Mouse (Mus musculus) liver, adult 2 months (tissue): ENCODE measurements around the gene Rabep2. TPM values are rescaled to one million over a fixed set of nuclear protein-coding genes. Genes with fewer than 3 reads are reported as not detected.

ENCODE experiments used
- DNase-seq: peaks from one replicate; pipeline ENCODE4 v3.0.0-alpha.2; 2011; ENCODE audit warnings: low read depth, low spot score; ENCODE audit errors: extremely low read depth
- H3K27ac ChIP-seq: fragments of 200-500 bp; replicated peaks from 2 replicates; pipeline ENCODE4 v1.5.1; 2012; ENCODE audit warnings: low read depth, mild to moderate bottlenecking, control low read depth, inconsistent platforms, low read length; ENCODE audit not compliant: insufficient read depth
- H3K27me3 ChIP-seq: fragments of 200-500 bp; 2 replicates; pipeline ENCODE4 v1.6.1; 2012; ENCODE audit warnings: mild to moderate bottlenecking, moderate library complexity, low read length, inconsistent platforms; ENCODE audit not compliant: control insufficient read depth, insufficient read depth
- H3K36me3 ChIP-seq: fragments of 200-500 bp; 2 replicates; pipeline ENCODE4 v1.6.1; 2012; ENCODE audit warnings: low read length, inconsistent platforms; ENCODE audit not compliant: control insufficient read depth, insufficient read depth
- H3K4me1 ChIP-seq: fragments of 200-500 bp; 2 replicates; pipeline ENCODE4 v1.6.1; 2011; ENCODE audit warnings: low read length; ENCODE audit not compliant: control insufficient read depth, insufficient read depth
- H3K4me3 ChIP-seq: fragments of 200-500 bp; 2 replicates; pipeline ENCODE4 v1.5.1; 2011; ENCODE audit warnings: low read depth, mild to moderate bottlenecking, control low read depth, low read length, moderate library complexity; ENCODE audit not compliant: insufficient read depth
- H3K79me2 ChIP-seq: fragments of 200-500 bp; 2 replicates; pipeline ENCODE4 v1.6.1; 2012; ENCODE audit warnings: inconsistent platforms, mild to moderate bottlenecking, low read length, moderate library complexity; ENCODE audit not compliant: control insufficient read depth, insufficient read depth
- H3K9ac ChIP-seq: fragments of 200-500 bp; 2 replicates; pipeline ENCODE4 v1.6.1; 2012; ENCODE audit warnings: low read depth, mild to moderate bottlenecking, control low read depth, inconsistent platforms, low read length
- CTCF ChIP-seq: fragments of 200-500 bp; IDR thresholded peaks from 2 replicates; pipeline ENCODE4 v1.5.1; 2011; ENCODE audit warnings: low read depth, low read length, control low read depth
- POLR2A ChIP-seq: fragments of 200-500 bp; IDR thresholded peaks from 2 replicates; pipeline ENCODE4 v1.6.1; 2011; ENCODE audit warnings: low read length, control low read depth; ENCODE audit not compliant: insufficient read depth; ENCODE audit errors: extremely low read depth
- WGBS: fragments of 180-500 bp; shearing (Covaris S2); methylation state at CpG from one replicate; pipeline ENCODE4 v1.1.7; 2018; 5-methylcytosine and 5-hydroxymethylcytosine counted together
- polyA plus RNA-seq: library from polyadenylated mRNA; depleted of rRNA; stranded (reverse); fragments of >200 nt; gene quantifications from 2 replicates; pipeline ENCODE4 v1.2.3, GENCODE M21; 2012
- total RNA-seq: library from RNA; depleted of rRNA; stranded (reverse); fragments of >200 nt; gene quantifications from 2 replicates; pipeline ENCODE4 v1.2.3, GENCODE M21; 2014

The Rabep2 gene
- total and polyA plus RNA-seq, 2 experiments: 6.5 to 15.1 TPM

GRCm38 (mm10) chr7:126471853-126472252, 43.3 kb downstream of the Rabep2 start:
- no peak for TF ChIP-seq CTCF
- TF ChIP-seq POLR2A: no peak
- H3K79me2 ChIP-seq: peaks cover 2% of the 10 kb centered on the region; the same call in 1 of the 2 replicates
- no peaks in the 10 kb centered on the region for H3K27me3 ChIP-seq
- H3K4me1 ChIP-seq: peaks cover 4% of the 10 kb centered on the region; the same call in 1 of the 2 replicates
- DNase-seq: no peak
- no peak overlapping the region for H3K4me3 ChIP-seq
- no peak overlapping the region for H3K9ac ChIP-seq
- H3K27ac ChIP-seq: no peak overlapping the region
- WGBS: 87% methylated on average over 4 of the region's 4 CpGs
- H3K36me3 ChIP-seq: peaks cover 6% of the 10 kb centered on the region; the same call in 1 of the 2 replicates

DNA sequence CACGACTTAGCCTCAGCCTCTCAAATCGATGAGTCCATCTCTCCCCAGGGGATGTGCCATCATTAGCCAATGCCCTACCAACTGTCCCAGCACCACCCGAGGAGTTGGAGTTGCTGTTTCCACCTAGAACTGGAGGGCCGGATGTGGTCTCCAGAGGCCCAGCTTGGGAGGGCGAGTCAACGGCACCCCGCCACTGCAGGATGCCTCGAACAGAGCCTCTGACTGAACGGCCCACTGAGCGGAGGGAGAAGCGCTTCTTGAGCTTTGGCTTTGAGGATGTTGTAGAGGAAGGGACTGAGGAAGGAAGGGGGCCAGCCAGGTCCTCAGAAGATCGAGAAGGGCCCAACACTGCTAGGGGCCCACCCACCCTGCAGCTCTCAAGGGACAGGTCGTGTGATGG, 43.7 kb downstream of the Rabep2 start:
- Histone ChIP-seq H3K79me2 (peaks cover 2% of the 10 kb centered on the region; the same call in 1 of the 2 replicates), H3K27me3 (no peaks in the 10 kb centered on the region), H3K4me3 (no peak overlapping the region), H3K4me1 (peaks cover 4% of the 10 kb centered on the region; the same call in 1 of the 2 replicates), H3K27ac (no peak overlapping the region), H3K9ac (no peak overlapping the region), H3K36me3 (peaks cover 6% of the 10 kb centered on the region; the same call in 1 of the 2 replicates)
- TF ChIP-seq CTCF (no peak), POLR2A (no peak)
- WGBS: 87% methylated on average over 13 of the region's 13 CpGs
- no peak for DNase-seq

DNA sequence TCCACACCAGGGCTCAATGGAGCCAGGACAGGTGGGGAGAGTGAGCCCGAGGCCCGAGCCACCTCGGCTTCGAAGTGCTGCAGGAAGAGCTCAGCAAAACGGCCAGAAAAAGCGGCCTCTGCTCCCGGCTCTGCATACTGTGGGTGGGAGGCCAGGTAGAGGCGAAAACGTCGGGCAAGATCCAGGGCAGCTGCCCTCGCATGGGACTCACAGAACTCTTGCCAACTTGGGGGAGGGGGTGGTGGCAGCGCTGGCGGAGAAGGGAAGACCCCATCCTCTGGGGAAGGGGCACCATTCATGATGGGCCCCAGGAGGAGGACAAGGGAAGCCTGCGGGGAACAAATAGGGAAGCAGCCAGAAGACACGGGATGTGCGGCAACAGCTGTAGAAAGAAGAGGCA, 44.2 kb downstream of the Rabep2 start:
- Histone ChIP-seq H3K9ac (no peak overlapping the region), H3K27me3 (no peaks in the 10 kb centered on the region), H3K36me3 (peaks cover 6% of the 10 kb centered on the region; the same call in 1 of the 2 replicates), H3K4me1 (peaks cover 4% of the 10 kb centered on the region; the same call in 1 of the 2 replicates), H3K4me3 (no peak overlapping the region), H3K27ac (no peak overlapping the region), H3K79me2 (peaks cover 2% of the 10 kb centered on the region; the same call in 1 of the 2 replicates)
- DNase-seq: no peak
- WGBS: 91% methylated on average over 16 of the region's 16 CpGs
- TF ChIP-seq CTCF: no peak
- TF ChIP-seq POLR2A: no peak

DNA sequence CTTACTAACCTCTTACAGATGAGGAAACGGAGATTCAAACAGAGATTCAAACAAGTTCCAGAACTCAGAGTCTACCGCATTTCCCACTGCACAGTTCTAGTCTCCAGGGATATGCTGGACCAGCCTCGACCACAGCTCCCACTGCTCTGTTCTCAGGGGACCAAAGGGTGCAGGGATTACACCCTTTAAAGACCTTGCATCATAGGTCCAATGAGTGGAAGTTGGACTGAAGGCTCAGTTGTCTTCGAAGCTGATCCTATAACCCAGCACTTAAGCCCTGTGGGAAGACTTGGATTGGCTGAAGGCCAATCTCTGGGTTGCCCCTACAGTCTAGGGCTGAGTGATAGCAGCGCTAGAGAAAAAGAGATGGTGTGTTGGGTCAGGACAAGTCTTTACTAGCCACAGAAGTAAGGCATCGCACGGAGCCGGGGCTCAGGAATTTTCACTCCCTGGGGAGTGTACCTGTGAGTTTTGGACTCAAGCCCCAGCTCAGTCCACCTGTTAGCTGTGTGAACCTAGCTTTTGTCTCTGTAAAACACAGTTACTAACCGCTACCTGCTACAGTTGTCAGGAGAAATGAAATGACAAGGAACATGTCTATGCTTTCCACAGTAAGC, 45.0 kb downstream of the Rabep2 start:
- Histone ChIP-seq H3K36me3 (peaks cover 6% of the 10 kb centered on the region; the same call in 1 of the 2 replicates), H3K27ac (no peak overlapping the region), H3K79me2 (peaks cover 2% of the 10 kb centered on the region; the same call in 1 of the 2 replicates), H3K27me3 (no peaks in the 10 kb centered on the region), H3K9ac (no peak overlapping the region), H3K4me3 (no peak overlapping the region), H3K4me1 (peaks cover 4% of the 10 kb centered on the region; the same call in 1 of the 2 replicates)
- WGBS: 67% methylated on average over 9 of the region's 9 CpGs
- TF ChIP-seq POLR2A (no peak), CTCF (no peak)
- DNase-seq: no peak

DNA sequence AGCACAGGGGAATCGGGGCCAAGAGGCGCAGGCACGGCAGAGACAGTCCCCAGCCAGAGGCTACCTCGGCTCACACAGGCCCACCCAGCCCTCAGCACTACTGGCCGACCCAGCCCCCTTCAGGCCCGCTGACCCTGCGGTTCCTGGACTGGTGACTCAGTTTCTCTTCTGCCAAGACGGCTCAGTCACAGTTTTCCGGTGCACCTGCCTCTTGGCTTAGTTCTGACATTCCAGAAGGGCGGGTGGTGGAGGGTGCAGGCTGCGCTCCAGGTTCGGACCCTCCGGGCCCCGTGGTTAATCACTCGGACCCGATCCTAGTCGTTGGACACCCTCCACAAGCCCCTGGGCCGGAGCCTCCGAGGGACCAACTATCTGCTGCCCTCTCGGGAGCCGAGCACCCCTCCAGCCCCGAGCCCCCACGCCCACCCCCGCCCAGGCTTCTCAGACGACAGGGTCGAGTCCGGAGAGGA, 46.0 kb downstream of the Rabep2 start:
- DNase-seq: no peak
- under 1% methylated on average over 27 of the region's 27 CpGs for WGBS
- H3K4me3 ChIP-seq: peak overlapping the region; percentile 59
- TF ChIP-seq CTCF (no peak), POLR2A (no peak)
- peaks cover 4% of the 10 kb centered on the region; the same call in 1 of the 2 replicates for H3K4me1 ChIP-seq
- 0 out of 2 replicates have a peak, but pooled peaks cover 2% of the 10 kb centered on the region for H3K36me3 ChIP-seq
- H3K27ac ChIP-seq: no peak overlapping the region
- H3K27me3 ChIP-seq: no peaks in the 10 kb centered on the region
- peak overlapping the region; percentile 76 for H3K9ac ChIP-seq
- peaks cover 2% of the 10 kb centered on the region; the same call in 1 of the 2 replicates for H3K79me2 ChIP-seq

GRCm38 (mm10) chr7:126474993-126475581, 46.5 kb downstream of the Rabep2 start, which contains the start of gene Sh2b1:
Gene Sh2b1 (minus strand): TSS chr7:126475424.
- peaks cover 4% of the 10 kb centered on the region; the same call in 1 of the 2 replicates for H3K4me1 ChIP-seq

More at GRCm38 (mm10) chr7:126474993-126475581, 46.5 kb downstream of the Rabep2 start, which contains the start of gene Sh2b1:
- Histone ChIP-seq H3K9ac (peak within 1 kb of the TSS; percentile 76), H3K79me2 (peaks cover 2% of the 10 kb centered on the region; the same call in 1 of the 2 replicates), H3K36me3 (0 out of 2 replicates have a peak, but pooled peaks cover 2% of the 10 kb centered on the region), H3K27ac (peak within 1 kb of the TSS; percentile 80), H3K4me3 (peak within 1 kb of the TSS; percentile 59), H3K27me3 (no peaks in the 10 kb centered on the region)
- TF ChIP-seq POLR2A (0 out of 2 replicates have a peak, but pooled peaks have one; percentile 27), CTCF (peak; percentile 35)
- under 1% methylated on average over 53 of the region's 53 CpGs for WGBS
- DNase-seq: peak; percentile 80
